Mouse (Mus musculus) forebrain, embryonic 13.5 days (tissue): ENCODE measurements at regions not wholly inside any gene's neighbourhood (a gene's known extent, or its start where the extent isn't known, plus 50 kb on each side); places are given as distances from the start of the nearest gene placed in this dataset.
"Not testable (repeated sequence)": the region's sequence is repeated elsewhere in the genome, so short reads cannot be mapped to it uniquely, and the experiment has no call there.

Source experiments
- ATAC-seq: fragments of 200-750 bp; cut with Nextera tagmentation; 2 replicates; pipeline ENCODE4 v1.8.0; 2017
- H3K27ac ChIP-seq: fragments of 300-500 bp; sonication (generic); 2 replicates; pipeline ENCODE4 v1.5.1; 2015; ENCODE audit warnings: inconsistent platforms, mild to moderate bottlenecking, moderate library complexity
- H3K27me3 ChIP-seq: fragments of 300-500 bp; sonication (generic); 2 replicates; pipeline ENCODE4 v1.6.1; 2015; ENCODE audit warnings: mild to moderate bottlenecking, inconsistent platforms
- H3K36me3 ChIP-seq: fragments of 300-500 bp; sonication (generic); 2 replicates; pipeline ENCODE4 v1.6.1; 2015; ENCODE audit warnings: mild to moderate bottlenecking, inconsistent platforms; ENCODE audit not compliant: poor library complexity, severe bottlenecking
- H3K4me1 ChIP-seq: fragments of 300-500 bp; sonication (generic); 2 replicates; pipeline ENCODE4 v1.6.1; 2015; ENCODE audit warnings: inconsistent platforms
- H3K4me2 ChIP-seq: fragments of 300-500 bp; sonication (generic); 2 replicates; pipeline ENCODE4 v1.6.1; 2015; ENCODE audit warnings: inconsistent platforms, mild to moderate bottlenecking, moderate library complexity
- H3K4me3 ChIP-seq: fragments of 300-500 bp; sonication (generic); 2 replicates; pipeline ENCODE4 v1.5.1; 2015; ENCODE audit warnings: mild to moderate bottlenecking, inconsistent platforms
- H3K9ac ChIP-seq: fragments of 300-500 bp; sonication (generic); 2 replicates; pipeline ENCODE4 v1.6.1; 2015; ENCODE audit warnings: mild to moderate bottlenecking, inconsistent platforms
- H3K9me3 ChIP-seq: fragments of 300-500 bp; sonication (generic); replicated peaks from 2 replicates; pipeline ENCODE4 v1.6.1; 2016; ENCODE audit warnings: inconsistent platforms
- WGBS: fragments of 180-500 bp; shearing (Covaris S2); methylation state at CpG from one replicate; pipeline ENCODE4 v1.1.7; 2015; 5-methylcytosine and 5-hydroxymethylcytosine counted together

GRCm38 (mm10) chr13:107576701-107577100 is 467.5 kb upstream of the Smim15 start:
- Histone ChIP-seq H3K4me3 (no peak overlapping the region), H3K27ac (no peak overlapping the region), H3K4me1 (peaks cover 9% of the 10 kb centered on the region; the same call in 1 of the 2 replicates), H3K27me3 (no peaks in the 10 kb centered on the region), H3K36me3 (no peaks in the 10 kb centered on the region), H3K9me3 (no peaks in the 10 kb centered on the region), H3K4me2 (no peak overlapping the region), H3K9ac (no peak overlapping the region)
- 94% methylated on average over 5 of the region's 5 CpGs for WGBS
- no peak for ATAC-seq

- 83% methylated on average over 3 of the region's 3 CpGs for WGBS
- H3K4me3 ChIP-seq, result no peak overlapping the region
- no peak overlapping the region for H3K9ac ChIP-seq
- ATAC-seq, result no peak
- H3K36me3 ChIP-seq, result no peaks in the 10 kb centered on the region
- no peak overlapping the region for H3K4me2 ChIP-seq
- no peaks in the 10 kb centered on the region for H3K9me3 ChIP-seq
- H3K27ac ChIP-seq, result no peak overlapping the region
- 0 out of 2 replicates have a peak, but pooled peaks cover 4% of the 10 kb centered on the region for H3K4me1 ChIP-seq
- H3K27me3 ChIP-seq, result no peaks in the 10 kb centered on the region
Measured at GRCm38 (mm10) chr13:107575025-107575424, 469.2 kb upstream of the Smim15 start.

- Histone ChIP-seq H3K36me3 (no peaks in the 10 kb centered on the region), H3K4me1 (0 out of 2 replicates have a peak, but pooled peaks cover 4% of the 10 kb centered on the region), H3K4me2 (no peak overlapping the region), H3K27ac (no peak overlapping the region), H3K9ac (no peak overlapping the region), H3K27me3 (no peaks in the 10 kb centered on the region), H3K4me3 (no peak overlapping the region), H3K9me3 (no peaks in the 10 kb centered on the region)
- ATAC-seq, result no peak
- WGBS, result 83% methylated on average over 9 of the region's 9 CpGs
Measured at GRCm38 (mm10) chr13:107573499-107574355, 470.5 kb upstream of the Smim15 start.

- H3K4me3 ChIP-seq, result no peak overlapping the region
- 87% methylated on average over 10 of the region's 10 CpGs for WGBS
- H3K27ac ChIP-seq, result no peak overlapping the region
- no peaks in the 10 kb centered on the region for H3K36me3 ChIP-seq
- 0 out of 2 replicates have a peak, but pooled peaks cover 4% of the 10 kb centered on the region for H3K4me1 ChIP-seq
- H3K9ac ChIP-seq, result no peak overlapping the region
- no peaks in the 10 kb centered on the region for H3K27me3 ChIP-seq
- no peak overlapping the region for H3K4me2 ChIP-seq
- no peak for ATAC-seq
- H3K9me3 ChIP-seq, result no peaks in the 10 kb centered on the region
Measured at GRCm38 (mm10) chr13:107571539-107571938, 472.7 kb upstream of the Smim15 start.

- Histone ChIP-seq H3K9me3 (no peaks in the 10 kb centered on the region), H3K4me1 (0 out of 2 replicates have a peak, but pooled peaks cover 4% of the 10 kb centered on the region), H3K27me3 (no peaks in the 10 kb centered on the region), H3K4me2 (no peak overlapping the region), H3K4me3 (no peak overlapping the region), H3K9ac (no peak overlapping the region), H3K36me3 (no peaks in the 10 kb centered on the region), H3K27ac (no peak overlapping the region)
- no peak for ATAC-seq
- WGBS, result 85% methylated on average over 2 of the region's 2 CpGs
Measured at GRCm38 (mm10) chr13:107569477-107569876, 474.8 kb upstream of the Smim15 start.

- no peaks in the 10 kb centered on the region for H3K27me3 ChIP-seq
- H3K4me1 ChIP-seq, result no peaks in the 10 kb centered on the region
- H3K27ac ChIP-seq, result no peak overlapping the region
- no peak overlapping the region for H3K9ac ChIP-seq
- H3K4me2 ChIP-seq, result no peak overlapping the region
- no peaks in the 10 kb centered on the region for H3K9me3 ChIP-seq
- H3K36me3 ChIP-seq, result no peaks in the 10 kb centered on the region
- no peak for ATAC-seq
- WGBS, result 81% methylated on average over 7 of the region's 7 CpGs
- H3K4me3 ChIP-seq, result no peak overlapping the region
Measured at GRCm38 (mm10) chr13:107568701-107569121, 475.5 kb upstream of the Smim15 start.

GRCm38 (mm10) chr13:107562463-107562862 is 481.8 kb upstream of the Smim15 start:
- no peaks in the 10 kb centered on the region for H3K9me3 ChIP-seq
- H3K36me3 ChIP-seq, result no peaks in the 10 kb centered on the region
- no peak overlapping the region for H3K4me3 ChIP-seq
- ATAC-seq, result no peak
- no peak overlapping the region for H3K4me2 ChIP-seq
- H3K27me3 ChIP-seq, result no peaks in the 10 kb centered on the region
- no peak overlapping the region for H3K9ac ChIP-seq
- H3K27ac ChIP-seq, result no peak overlapping the region
- H3K4me1 ChIP-seq, result no peaks in the 10 kb centered on the region
- WGBS, result 92% methylated on average over 1 of the region's 1 CpGs

- H3K27ac ChIP-seq, result no peak overlapping the region
- 76% methylated on average over 2 of the region's 2 CpGs for WGBS
- no peaks in the 10 kb centered on the region for H3K4me1 ChIP-seq
- H3K4me2 ChIP-seq, result no peak overlapping the region
- no peak for ATAC-seq
- no peak overlapping the region for H3K9ac ChIP-seq
- H3K36me3 ChIP-seq, result no peaks in the 10 kb centered on the region
- H3K9me3 ChIP-seq, result no peaks in the 10 kb centered on the region
- H3K4me3 ChIP-seq, result no peak overlapping the region
- H3K27me3 ChIP-seq, result no peaks in the 10 kb centered on the region
Measured at GRCm38 (mm10) chr13:107561529-107561928, 482.7 kb upstream of the Smim15 start.

GRCm38 (mm10) chr13:107555958-107556357 is 488.3 kb upstream of the Smim15 start:
- 77% methylated on average over 3 of the region's 3 CpGs for WGBS
- H3K4me2 ChIP-seq, result no peak overlapping the region
- ATAC-seq, result no peak

GRCm38 (mm10) chr13:107554091-107554490 is 490.2 kb upstream of the Smim15 start:
- Histone ChIP-seq H3K4me3 (no peak overlapping the region), H3K36me3 (no peaks in the 10 kb centered on the region), H3K9me3 (no peaks in the 10 kb centered on the region), H3K27me3 (no peaks in the 10 kb centered on the region), H3K27ac (no peak overlapping the region), H3K4me2 (no peak overlapping the region), H3K9ac (no peak overlapping the region), H3K4me1 (no peaks in the 10 kb centered on the region)
- ATAC-seq, result no peak
- WGBS, result 89% methylated on average over 3 of the region's 3 CpGs

More at GRCm38 (mm10) chr13:107555958-107556357, 488.3 kb upstream of the Smim15 start:
- Histone ChIP-seq H3K27ac (no peak overlapping the region), H3K9ac (no peak overlapping the region), H3K27me3 (no peaks in the 10 kb centered on the region), H3K4me1 (no peaks in the 10 kb centered on the region), H3K36me3 (no peaks in the 10 kb centered on the region), H3K4me3 (no peak overlapping the region), H3K9me3 (no peaks in the 10 kb centered on the region)

- no peak for ATAC-seq
- 95% methylated on average over 4 of the region's 4 CpGs for WGBS
- no peak overlapping the region for H3K9ac ChIP-seq
- H3K27me3 ChIP-seq, result no peaks in the 10 kb centered on the region
- H3K4me2 ChIP-seq, result no peak overlapping the region
- peaks cover 4% of the 10 kb centered on the region for H3K4me1 ChIP-seq
- no peak overlapping the region for H3K27ac ChIP-seq
- H3K4me3 ChIP-seq, result no peak overlapping the region
- no peaks in the 10 kb centered on the region for H3K9me3 ChIP-seq
- no peaks in the 10 kb centered on the region for H3K36me3 ChIP-seq
Measured at GRCm38 (mm10) chr13:107552165-107552564, 492.1 kb upstream of the Smim15 start.

GRCm38 (mm10) chr13:107549995-107550394 is 494.3 kb upstream of the Smim15 start:
- ATAC-seq, H3K9me3 ChIP-seq, H3K4me2 ChIP-seq, H3K9ac ChIP-seq, H3K36me3 ChIP-seq, H3K27ac ChIP-seq, H3K27me3 ChIP-seq, H3K4me3 ChIP-seq: not testable (repeated sequence)
- H3K4me1 ChIP-seq, result peaks cover 23% of the 10 kb centered on the region
- 93% methylated on average over 7 of the region's 7 CpGs for WGBS
